Mouse (Mus musculus) thymus, postnatal 0 days (tissue): ENCODE results near the gene Aass. TPM values are rescaled to one million over a fixed set of nuclear protein-coding genes. Genes with fewer than 3 reads are reported as not detected.

Experiments
- DNase-seq: peaks from one replicate; pipeline ENCODE4 v3.0.0-alpha.2; 2015; ENCODE audit warnings: low spot score
- polyA plus RNA-seq: library from polyadenylated mRNA; unstranded; fragments of >200 nt; fragmentation: Nextera tagmentation; extraction: Ambion mirVana; gene quantifications from 2 replicates; pipeline ENCODE4 v1.2.1, GENCODE M21; 2015

The Aass gene
- polyA plus RNA-seq, 1 experiment from 2014 or later, result 0.07 TPM

DNA sequence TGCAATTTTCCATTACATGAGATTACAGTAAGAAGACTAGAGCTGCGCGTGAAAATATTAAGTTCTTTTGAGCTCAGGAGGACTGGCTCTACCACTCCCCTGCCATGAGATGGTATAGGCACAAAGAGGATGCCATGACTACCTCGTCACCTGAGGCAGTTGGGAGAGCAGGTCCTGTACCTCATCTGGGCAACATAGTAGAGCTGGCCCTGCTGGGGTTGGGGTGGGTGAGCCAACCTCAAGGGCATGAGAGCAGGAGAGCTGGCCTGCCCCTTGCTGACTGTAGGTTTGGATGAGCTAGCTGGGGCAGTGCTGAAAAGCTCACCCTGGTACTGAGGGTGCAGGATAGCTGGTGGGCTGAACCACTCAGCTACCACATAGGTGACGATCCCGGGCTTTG, 77.1 kb downstream of the Aass start:
- no peak for DNase-seq

DNA sequence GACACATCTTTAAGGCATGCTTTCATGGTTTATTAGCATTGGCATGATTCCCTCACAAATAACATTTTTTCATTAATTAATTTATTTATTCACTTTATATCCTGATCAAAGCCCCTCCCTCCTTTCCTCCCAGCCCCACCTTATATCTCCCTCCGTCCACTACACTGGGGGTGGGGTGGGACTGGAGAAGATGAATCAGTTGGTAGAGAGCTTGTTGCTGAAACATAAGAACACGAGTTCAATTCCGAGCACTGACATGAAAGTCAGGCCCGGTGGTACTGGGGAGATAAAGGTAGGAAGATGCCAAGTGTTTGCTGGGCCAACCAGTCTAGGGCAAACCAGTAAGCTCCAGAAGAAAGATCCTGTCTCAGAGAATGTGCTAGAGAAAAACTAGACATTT, 84.0 kb downstream of the Aass start:
- DNase-seq, result no peak

DNA sequence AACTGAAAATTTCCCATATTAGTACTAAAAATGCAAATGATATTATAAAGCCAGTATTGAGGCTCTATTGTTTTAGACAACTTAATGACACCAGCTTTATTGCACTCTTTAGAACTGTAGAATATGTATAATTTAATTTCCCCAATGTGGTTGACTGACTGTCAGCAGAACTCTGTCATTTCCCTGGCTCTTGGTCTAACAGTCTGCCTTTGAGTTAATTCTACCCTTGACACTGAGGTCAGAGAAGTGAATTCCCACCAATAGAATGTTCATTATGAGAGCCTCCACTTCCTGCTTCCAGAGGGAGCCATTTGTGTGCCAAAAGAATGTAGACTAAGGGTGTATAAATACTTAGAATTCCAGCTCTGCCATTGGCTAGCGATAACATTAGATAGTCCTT, 104.5 kb downstream of the Aass start:
- no peak for DNase-seq

Other genes with a start within 250 kb of the Aass start
- 0.18 and 0.28 TPM in 2 replicates for gene Fezf1, start 115.4 kb upstream of the Aass start, polyA plus RNA-seq